Mouse (Mus musculus): ENCODE data around the gene Cyp4f14. TPM values are rescaled to one million over a fixed set of nuclear protein-coding genes. Genes with fewer than 3 reads are reported as not detected.

Cyp4f14 gene
- polyA plus RNA-seq, 1 experiment from 2014 or later, result not detected

- H3K27ac ChIP-seq (ENCODE audit: low read depth, low read length), result no peak overlapping the region
- H3K27me3 ChIP-seq (ENCODE audit: control insufficient read depth, insufficient read depth, low read length), result no peaks in the 10 kb centered on the region
- no peak overlapping the region for H3K4me3 ChIP-seq (ENCODE audit: low read length)
- ATAC-seq (ENCODE audit: low FRiP score, low TSS enrichment), result no peak
- 16% methylated on average over 19 of the region's 19 CpGs for WGBS
- peak overlapping the region; percentile 8; the same call in 1 of the 2 replicates for H3K4me2 ChIP-seq (replicated peaks; ENCODE audit: low read depth, low read length)
- no peaks in the 10 kb centered on the region for H3K36me3 ChIP-seq (ENCODE audit: control insufficient read depth, insufficient read depth, low read length)
- no peak overlapping the region for H3K9ac ChIP-seq (ENCODE audit: low read depth, low read length)
- H3K9me3 ChIP-seq (ENCODE audit: control insufficient read depth, low read length), result no peaks in the 10 kb centered on the region
- H3K4me1 ChIP-seq (ENCODE audit: control insufficient read depth, insufficient read depth, low read length), result no peaks in the 10 kb centered on the region
Measured at GRCm38 (mm10) chr17:32905239-32905638, 11.9 kb downstream of the Cyp4f14 start.

DNA sequence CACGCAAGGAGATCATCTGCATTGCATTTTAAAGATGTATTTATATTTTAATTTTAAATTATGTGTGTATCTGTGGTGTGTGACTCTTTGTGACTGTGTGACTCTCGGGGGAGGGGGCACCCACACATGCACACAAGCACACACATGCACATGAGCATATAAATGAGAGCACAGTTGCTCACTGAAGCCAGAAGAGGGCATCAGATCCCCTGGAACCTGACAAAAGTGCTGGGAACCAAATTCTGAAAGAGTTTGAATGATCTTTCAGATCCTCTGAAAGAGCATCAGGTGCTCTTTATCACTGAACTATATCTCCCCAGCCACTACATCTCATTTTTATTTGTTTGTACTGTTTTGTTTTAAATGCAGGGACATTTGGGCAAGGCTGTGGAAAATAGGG lies 12.7 kb downstream of the Cyp4f14 start:
- Histone ChIP-seq H3K4me2 (replicated peaks; ENCODE audit: low read depth, low read length) (no peak overlapping the region), H3K4me3 (ENCODE audit: low read length) (no peak overlapping the region), H3K27me3 (ENCODE audit: control insufficient read depth, insufficient read depth, low read length) (no peaks in the 10 kb centered on the region), H3K9me3 (ENCODE audit: control insufficient read depth, low read length) (no peaks in the 10 kb centered on the region), H3K4me1 (ENCODE audit: control insufficient read depth, insufficient read depth, low read length) (no peaks in the 10 kb centered on the region), H3K27ac (ENCODE audit: low read depth, low read length) (no peak overlapping the region), H3K9ac (ENCODE audit: low read depth, low read length) (no peak overlapping the region), H3K36me3 (ENCODE audit: control insufficient read depth, insufficient read depth, low read length) (no peaks in the 10 kb centered on the region)
- WGBS, result 71% methylated on average over 2 of the region's 2 CpGs
- no peak for ATAC-seq (ENCODE audit: low FRiP score, low TSS enrichment)

- Histone ChIP-seq H3K9ac (ENCODE audit: low read depth, low read length) (no peak overlapping the region), H3K4me3 (ENCODE audit: low read length) (no peak overlapping the region), H3K9me3 (ENCODE audit: control insufficient read depth, low read length) (no peaks in the 10 kb centered on the region), H3K27me3 (ENCODE audit: control insufficient read depth, insufficient read depth, low read length) (no peaks in the 10 kb centered on the region), H3K36me3 (ENCODE audit: control insufficient read depth, insufficient read depth, low read length) (no peaks in the 10 kb centered on the region), H3K27ac (ENCODE audit: low read depth, low read length) (no peak overlapping the region), H3K4me1 (ENCODE audit: control insufficient read depth, insufficient read depth, low read length) (no peaks in the 10 kb centered on the region), H3K4me2 (replicated peaks; ENCODE audit: low read depth, low read length) (no peak overlapping the region)
- 69% methylated on average over 1 of the region's 1 CpGs for WGBS
- ATAC-seq (ENCODE audit: low FRiP score, low TSS enrichment), result no peak
Measured at GRCm38 (mm10) chr17:32901751-32902525, 15.2 kb downstream of the Cyp4f14 start.

GRCm38 (mm10) chr17:32895421-32895820 lies 21.7 kb downstream of the Cyp4f14 start:
- no peak for ATAC-seq (ENCODE audit: low FRiP score, low TSS enrichment)
- Histone ChIP-seq H3K9me3 (ENCODE audit: control insufficient read depth, low read length) (no peaks in the 10 kb centered on the region), H3K4me1 (ENCODE audit: control insufficient read depth, insufficient read depth, low read length) (peaks cover 2% of the 10 kb centered on the region; the same call in 1 of the 2 replicates), H3K9ac (ENCODE audit: low read depth, low read length) (no peak overlapping the region), H3K27ac (ENCODE audit: low read depth, low read length) (no peak overlapping the region), H3K4me3 (ENCODE audit: low read length) (no peak overlapping the region), H3K36me3 (ENCODE audit: control insufficient read depth, insufficient read depth, low read length) (no peaks in the 10 kb centered on the region), H3K4me2 (replicated peaks; ENCODE audit: low read depth, low read length) (no peak overlapping the region), H3K27me3 (ENCODE audit: control insufficient read depth, insufficient read depth, low read length) (no peaks in the 10 kb centered on the region)
- WGBS, result 79% methylated on average over 4 of the region's 4 CpGs

GRCm38 (mm10) chr17:32893901-32894300 lies 23.2 kb downstream of the Cyp4f14 start:
- no peak overlapping the region for H3K9ac ChIP-seq (ENCODE audit: low read depth, low read length)
- no peak overlapping the region for H3K27ac ChIP-seq (ENCODE audit: low read depth, low read length)
- no peak for ATAC-seq (ENCODE audit: low FRiP score, low TSS enrichment)
- H3K27me3 ChIP-seq (ENCODE audit: control insufficient read depth, insufficient read depth, low read length), result no peaks in the 10 kb centered on the region
- 85% methylated on average over 3 of the region's 3 CpGs for WGBS
- H3K4me3 ChIP-seq (ENCODE audit: low read length), result no peak overlapping the region
- no peaks in the 10 kb centered on the region for H3K36me3 ChIP-seq (ENCODE audit: control insufficient read depth, insufficient read depth, low read length)
- H3K4me1 ChIP-seq (ENCODE audit: control insufficient read depth, insufficient read depth, low read length), result peaks cover 6% of the 10 kb centered on the region; the same call in 1 of the 2 replicates
- no peaks in the 10 kb centered on the region for H3K9me3 ChIP-seq (ENCODE audit: control insufficient read depth, low read length)
- no peak overlapping the region for H3K4me2 ChIP-seq (replicated peaks; ENCODE audit: low read depth, low read length)

DNA sequence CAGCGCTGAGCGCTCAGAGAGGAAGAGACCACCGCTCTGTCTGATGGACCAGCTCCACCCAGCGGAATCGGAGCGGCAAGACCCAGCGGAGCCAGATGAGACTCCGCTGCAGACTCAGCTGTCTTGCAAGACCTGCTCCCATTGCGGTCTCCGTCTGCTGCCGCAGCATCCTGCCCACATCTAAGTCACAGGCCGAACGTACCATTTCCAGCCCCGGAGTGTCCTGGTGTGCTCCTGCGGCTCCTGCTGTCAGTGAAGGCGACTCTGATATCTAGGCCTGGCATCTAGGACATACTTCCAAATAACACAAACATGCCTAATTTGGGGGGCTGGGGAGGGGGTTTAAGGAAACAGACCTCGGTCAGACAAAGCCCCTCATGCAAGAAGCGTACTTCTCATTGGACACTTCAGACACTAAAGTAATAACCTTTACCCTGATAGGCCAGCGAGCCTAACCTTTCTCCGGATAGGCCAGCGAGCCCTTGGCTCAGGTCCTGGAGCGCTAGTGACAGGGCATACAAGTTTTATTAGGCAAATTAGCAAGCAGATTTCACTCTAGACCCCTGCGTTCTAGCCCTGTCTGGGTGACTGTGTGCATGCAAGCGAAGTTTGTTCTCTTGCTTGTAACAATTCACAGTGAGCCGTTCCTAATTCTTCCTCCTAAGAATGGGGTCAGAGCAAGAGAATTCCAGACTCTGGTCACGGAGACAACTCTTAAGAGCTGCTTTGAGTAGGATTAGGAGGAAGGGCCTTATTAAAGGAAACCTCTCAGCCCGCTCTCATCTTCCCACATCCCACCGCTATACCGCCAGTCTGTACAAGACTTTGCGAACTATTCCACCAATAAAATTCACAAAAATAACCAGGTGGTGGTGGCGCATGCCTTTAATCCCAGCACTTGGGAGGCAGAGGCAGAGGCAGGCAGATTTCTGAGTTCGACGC lies 25.6 kb downstream of the Cyp4f14 start, which contains the start of gene Zfp870:
Gene Zfp870 (minus strand): TSS at position 404 of the 942 bp plus-strand sequence.
- peak; percentile 98 for ATAC-seq (ENCODE audit: low FRiP score, low TSS enrichment)
- Histone ChIP-seq H3K27ac (ENCODE audit: low read depth, low read length) (peak within 1 kb of the TSS; percentile 71), H3K9ac (ENCODE audit: low read depth, low read length) (peak within 1 kb of the TSS; percentile 73), H3K4me2 (replicated peaks; ENCODE audit: low read depth, low read length) (peak within 1 kb of the TSS; percentile 66), H3K9me3 (ENCODE audit: control insufficient read depth, low read length) (no peaks in the 10 kb centered on the region), H3K4me3 (ENCODE audit: low read length) (peak within 1 kb of the TSS; percentile 65), H3K36me3 (ENCODE audit: control insufficient read depth, insufficient read depth, low read length) (no peaks in the 10 kb centered on the region), H3K4me1 (ENCODE audit: control insufficient read depth, insufficient read depth, low read length) (peaks cover 6% of the 10 kb centered on the region; the same call in 1 of the 2 replicates), H3K27me3 (ENCODE audit: control insufficient read depth, insufficient read depth, low read length) (no peaks in the 10 kb centered on the region)
- 13% methylated on average over 33 of the region's 33 CpGs for WGBS

GRCm38 (mm10) chr17:32890852-32891238 lies 26.3 kb downstream of the Cyp4f14 start:
- Histone ChIP-seq H3K27me3 (ENCODE audit: control insufficient read depth, insufficient read depth, low read length) (no peaks in the 10 kb centered on the region), H3K9me3 (ENCODE audit: control insufficient read depth, low read length) (no peaks in the 10 kb centered on the region), H3K4me1 (ENCODE audit: control insufficient read depth, insufficient read depth, low read length) (peaks cover 6% of the 10 kb centered on the region; the same call in 1 of the 2 replicates), H3K4me3 (ENCODE audit: low read length) (peak overlapping the region; percentile 65), H3K36me3 (ENCODE audit: control insufficient read depth, insufficient read depth, low read length) (no peaks in the 10 kb centered on the region; the same call in 1 of the 2 replicates), H3K4me2 (replicated peaks; ENCODE audit: low read depth, low read length) (peak overlapping the region; percentile 66), H3K9ac (ENCODE audit: low read depth, low read length) (peak overlapping the region; percentile 73), H3K27ac (ENCODE audit: low read depth, low read length) (peak overlapping the region; percentile 71)
- WGBS, result 2% methylated on average over 11 of the region's 11 CpGs
- peak; percentile 51 for ATAC-seq (ENCODE audit: low FRiP score, low TSS enrichment)

DNA sequence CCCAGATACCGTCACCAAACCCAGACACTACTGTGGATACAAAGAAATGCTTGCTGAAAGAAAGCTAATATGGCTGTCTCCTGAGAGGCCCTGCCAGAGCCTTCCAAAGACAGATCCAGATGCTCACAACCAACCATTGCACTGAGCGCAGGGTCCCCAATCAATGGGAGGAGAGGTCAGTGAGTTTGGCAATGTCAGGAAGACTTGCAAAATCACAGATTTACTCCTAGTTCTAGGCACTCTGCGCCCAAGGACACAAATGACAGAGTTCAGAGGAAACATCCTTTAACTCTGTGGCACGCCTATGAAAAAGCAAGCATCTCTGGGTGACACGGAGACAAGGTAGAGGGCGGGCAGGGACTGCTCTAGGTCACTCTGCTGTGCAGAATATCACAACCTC lies 27.5 kb downstream of the Cyp4f14 start:
- no peak for ATAC-seq (ENCODE audit: low FRiP score, low TSS enrichment)
- WGBS, result 89% methylated on average over 6 of the region's 6 CpGs
- Histone ChIP-seq H3K9me3 (ENCODE audit: control insufficient read depth, low read length) (no peaks in the 10 kb centered on the region), H3K27ac (ENCODE audit: low read depth, low read length) (no peak overlapping the region), H3K9ac (ENCODE audit: low read depth, low read length) (no peak overlapping the region), H3K27me3 (ENCODE audit: control insufficient read depth, insufficient read depth, low read length) (no peaks in the 10 kb centered on the region), H3K36me3 (ENCODE audit: control insufficient read depth, insufficient read depth, low read length) (peaks cover 3% of the 10 kb centered on the region), H3K4me2 (replicated peaks; ENCODE audit: low read depth, low read length) (no peak overlapping the region), H3K4me3 (ENCODE audit: low read length) (no peak overlapping the region), H3K4me1 (ENCODE audit: control insufficient read depth, insufficient read depth, low read length) (peaks cover 6% of the 10 kb centered on the region; the same call in 1 of the 2 replicates)
